Mouse (Mus musculus) small intestine, adult 2 months (tissue): ENCODE data around the gene Rnf10.

ENCODE experiments used
- CTCF ChIP-seq: fragments of 200-500 bp; IDR thresholded peaks from 2 replicates; pipeline ENCODE4 v1.5.1; 2012; ENCODE audit warnings: low read depth, mild to moderate bottlenecking, control low read depth, inconsistent platforms, low read length, moderate library complexity, mixed read lengths; ENCODE audit not compliant: insufficient replicate concordance, insufficient read length; ENCODE audit errors: extremely low read depth
- POLR2A ChIP-seq: fragments of 200-500 bp; IDR thresholded peaks from 2 replicates; pipeline ENCODE4 v1.6.1; 2012; ENCODE audit warnings: low read depth, mild to moderate bottlenecking, control low read depth, inconsistent platforms, low read length, moderate library complexity

DNA sequence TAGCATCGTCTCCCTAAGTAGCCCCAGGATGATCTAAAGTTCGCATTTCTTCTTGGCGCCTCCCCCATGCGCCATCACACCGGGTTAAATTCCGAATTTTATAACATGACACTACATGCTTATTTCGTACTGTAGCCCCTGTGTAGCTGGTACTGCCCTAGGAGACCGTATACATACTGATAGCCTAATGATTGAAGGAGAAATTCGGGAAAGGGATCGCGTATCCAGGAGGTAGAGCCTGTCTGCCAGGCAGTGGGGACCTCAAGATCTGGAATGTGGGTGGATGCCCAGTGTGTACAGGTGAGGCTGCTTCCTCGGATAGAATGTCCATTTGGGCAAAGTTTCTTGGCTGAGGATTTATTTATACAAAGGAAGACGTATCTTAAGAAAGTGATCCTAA lies 28.9 kb upstream of the Rnf10 start:
- no peak for TF ChIP-seq POLR2A
- TF ChIP-seq CTCF, result no peak
